Mouse (Mus musculus) left cerebral cortex, adult 11 months (tissue): Measurements from ENCODE around the gene St6galnac6.

ENCODE experiments used
- DNase-seq: peaks from one replicate; pipeline ENCODE4 v3.0.0; 2022; ENCODE audit warnings: low spot score

The St6galnac6 gene

GRCm38 (mm10) chr2:32640550-32641051, 41.1 kb downstream of the St6galnac6 start:
- no peak for DNase-seq

GRCm38 (mm10) chr2:32641810-32642209, 42.3 kb downstream of the St6galnac6 start:
- no peak for DNase-seq

GRCm38 (mm10) chr2:32642813-32643212, 43.3 kb downstream of the St6galnac6 start:
- no peak for DNase-seq

- DNase-seq: no peak
These were observed 44.6 kb downstream of the St6galnac6 start for GRCm38 (mm10) chr2:32644083-32644482.

- DNase-seq: no peak
These were observed 45.4 kb downstream of the St6galnac6 start for GRCm38 (mm10) chr2:32644799-32645475.

- DNase-seq: no peak
These were observed 46.1 kb downstream of the St6galnac6 start for GRCm38 (mm10) chr2:32645647-32646046.

- DNase-seq: no peak
These were observed 47.0 kb downstream of the St6galnac6 start, which contains the start of gene Eng for GRCm38 (mm10) chr2:32646379-32647056. Eng (plus strand) TSS chr2:32646595.

GRCm38 (mm10) chr2:32647366-32647765, 47.9 kb downstream of the St6galnac6 start:
- no peak for DNase-seq

- DNase-seq: no peak
These were observed 54.3 kb downstream of the St6galnac6 start for GRCm38 (mm10) chr2:32653764-32654163.

GRCm38 (mm10) chr2:32654743-32655393, 55.4 kb downstream of the St6galnac6 start:
- no peak for DNase-seq

GRCm38 (mm10) chr2:32655394-32655744, 55.9 kb downstream of the St6galnac6 start:
- no peak for DNase-seq

- DNase-seq: no peak
These were observed 56.3 kb downstream of the St6galnac6 start for GRCm38 (mm10) chr2:32655826-32656225.

GRCm38 (mm10) chr2:32658873-32659272, 59.4 kb downstream of the St6galnac6 start:
- no peak for DNase-seq

- no peak for DNase-seq
These were observed 62.1 kb downstream of the St6galnac6 start for GRCm38 (mm10) chr2:32661509-32662107.

GRCm38 (mm10) chr2:32662291-32662690, 62.8 kb downstream of the St6galnac6 start:
- DNase-seq: no peak

- DNase-seq: no peak
These were observed 65.8 kb downstream of the St6galnac6 start for GRCm38 (mm10) chr2:32665345-32665744.

GRCm38 (mm10) chr2:32665853-32666252, 66.3 kb downstream of the St6galnac6 start:
- DNase-seq: no peak

- DNase-seq: no peak
These were observed 68.3 kb downstream of the St6galnac6 start for GRCm38 (mm10) chr2:32667775-32668174.

- DNase-seq: no peak
These were observed 68.7 kb downstream of the St6galnac6 start for GRCm38 (mm10) chr2:32668176-32668575.

GRCm38 (mm10) chr2:32669876-32670275, 70.4 kb downstream of the St6galnac6 start:
- DNase-seq: no peak
